Mouse (Mus musculus): Measurements from ENCODE around the gene Cdc20b. TPM values are rescaled to one million over a fixed set of nuclear protein-coding genes. Genes with fewer than 3 reads are reported as not detected.

Cdc20b gene
- polyA plus RNA-seq (2012; ENCODE audit: low replicate concordance) = 0.21 and 0.22 TPM in 2 replicates

GRCm38 (mm10) chr13:113034950-113035421, at the start of gene Cdc20b:
Gene Cdc20b (plus strand): TSS chr13:113035111.

GRCm38 (mm10) chr13:112987532-112987943, 47.4 kb upstream of the Cdc20b start, which contains the start of gene Ccno:
Gene Ccno (plus strand): TSS chr13:112987802.

GRCm38 (mm10) chr13:112993531-112994152, 41.3 kb upstream of the Cdc20b start, which contains the start of gene Mcidas:
Gene Mcidas (plus strand): TSS chr13:112993845.

GRCm38 (mm10) chr13:113046211-113046883, 11.4 kb downstream of the Cdc20b start, which contains the start of gene Gpx8:
Gene Gpx8 (minus strand): TSS chr13:113046410.

GRCm38 (mm10) chr13:113100879-113101278, 66.0 kb downstream of the Cdc20b start, which contains the start of gene Gzma:
Gene Gzma (minus strand): TSS chr13:113100981.

Other genes with a start within 250 kb of the Cdc20b start
- 7.7 and 10.7 TPM in 2 replicates for gene Plpp1, start 234.3 kb upstream of the Cdc20b start, polyA plus RNA-seq (2012; ENCODE audit: low replicate concordance)
- gene Mtrex, start 107.7 kb upstream of the Cdc20b start, polyA plus RNA-seq (2012; ENCODE audit: low replicate concordance) = 1.0 and 4.6 TPM in 2 replicates
- 7.3 and 7.8 TPM in 2 replicates for gene Dhx29, start 107.7 kb upstream of the Cdc20b start, polyA plus RNA-seq (2012; ENCODE audit: low replicate concordance)
- gene Ccno, start 47.3 kb upstream of the Cdc20b start, polyA plus RNA-seq (2012; ENCODE audit: low replicate concordance) = 1.00 and 4.2 TPM in 2 replicates
- gene Mcidas, start 41.3 kb upstream of the Cdc20b start, polyA plus RNA-seq (2012; ENCODE audit: low replicate concordance) = not detected in 2 replicates
- gene Gpx8, start 11.3 kb downstream of the Cdc20b start, polyA plus RNA-seq (2012; ENCODE audit: low replicate concordance) = not detected in 2 replicates
- gene Gzma, start 65.9 kb downstream of the Cdc20b start, polyA plus RNA-seq (2012; ENCODE audit: low replicate concordance) = 4.5 and 38.8 TPM in 2 replicates
- gene Esm1, start 174.5 kb downstream of the Cdc20b start, polyA plus RNA-seq (2012; ENCODE audit: low replicate concordance) = 0.24 and 0.85 TPM in 2 replicates
- 0.31 and 0.65 TPM in 2 replicates for gene Gzmk, start 190.8 kb downstream of the Cdc20b start, polyA plus RNA-seq (2012; ENCODE audit: low replicate concordance)